Mouse (Mus musculus) embryonic fibroblast, embryonic 13.5 days (primary cell): Measurements from ENCODE around the gene D17H6S53E. TPM values are rescaled to one million over a fixed set of nuclear protein-coding genes. Genes with fewer than 3 reads are reported as not detected.

ENCODE experiments used
- H3K27ac ChIP-seq: 2 replicates; pipeline ENCODE4 v1.5.1; 2012; ENCODE audit warnings: low read length, control low read depth, inconsistent platforms; ENCODE audit not compliant: insufficient read depth
- H3K4me1 ChIP-seq: 2 replicates; pipeline ENCODE4 v1.6.1; 2011; ENCODE audit warnings: low read length; ENCODE audit not compliant: control insufficient read depth, insufficient read depth
- H3K4me3 ChIP-seq: 2 replicates; pipeline ENCODE4 v1.5.1; 2011; ENCODE audit warnings: mild to moderate bottlenecking, control low read depth, low read length; ENCODE audit not compliant: insufficient read depth
- CTCF ChIP-seq: IDR thresholded peaks from 2 replicates; pipeline ENCODE4 v1.5.1; 2011; ENCODE audit warnings: mild to moderate bottlenecking, control low read depth, low read length, moderate library complexity, borderline replicate concordance; ENCODE audit not compliant: insufficient read depth
- POLR2A ChIP-seq: IDR thresholded peaks from 2 replicates; pipeline ENCODE4 v1.6.1; 2011; ENCODE audit warnings: low read depth, mild to moderate bottlenecking, control low read depth, low read length, moderate library complexity
- polyA plus RNA-seq: library from polyadenylated mRNA; stranded (reverse); fragments of >200 nt; gene quantifications from 2 replicates; pipeline ENCODE4 v1.2.4, GENCODE M21; 2011; ENCODE audit warnings: low read depth; ENCODE audit not compliant: missing spikeins, insufficient read length

Gene D17H6S53E
- polyA plus RNA-seq, 1 experiment, result 16.1 TPM

- Histone ChIP-seq H3K27ac (no peak overlapping the region), H3K4me1 (peaks cover 3% of the 10 kb centered on the region; the same call in 1 of the 2 replicates), H3K4me3 (no peak overlapping the region)
- TF ChIP-seq POLR2A (no peak), CTCF (no peak)
Measured at GRCm38 (mm10) chr17:35175382-35175781, 49.2 kb downstream of the D17H6S53E start.

DNA sequence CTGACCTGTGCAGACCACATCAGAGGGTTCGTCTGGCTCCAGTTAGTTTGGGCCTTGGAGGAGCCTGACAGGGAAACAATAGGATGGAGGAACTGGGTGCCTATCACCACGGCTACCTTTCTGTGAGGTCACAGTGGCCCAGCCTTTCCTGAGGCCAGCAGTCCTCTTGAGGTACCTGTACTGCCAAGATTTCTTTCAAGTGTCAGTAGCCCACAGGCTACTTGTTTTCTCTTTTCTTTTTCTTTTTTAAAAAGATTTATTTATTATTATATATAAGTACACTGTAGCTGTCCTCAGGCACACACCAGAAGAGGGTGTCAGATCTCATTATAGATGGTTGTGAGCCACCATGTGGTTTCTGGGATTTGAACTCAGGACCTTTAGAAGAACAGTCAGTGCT lies 49.8 kb downstream of the D17H6S53E start, which contains the start of gene Aif1:
Gene Aif1, minus strand, starts transcription at position 101 of the 400 bp plus-strand sequence.
- peaks cover 3% of the 10 kb centered on the region; the same call in 1 of the 2 replicates for H3K4me1 ChIP-seq
- no peak within 1 kb of the TSS for H3K4me3 ChIP-seq
- H3K27ac ChIP-seq, result no peak within 1 kb of the TSS
- TF ChIP-seq CTCF (no peak), POLR2A (no peak)

Other genes with a start within 250 kb of the D17H6S53E start
- 12.3 and 16.2 TPM in 2 replicates for gene Zbtb12, start 246.9 kb upstream of the D17H6S53E start, polyA plus RNA-seq
- 0.58 TPM in 1 of 2 replicates, not detected in the other for gene Gm20547, start 244.3 kb upstream of the D17H6S53E start, polyA plus RNA-seq
- 3.0 and 6.6 TPM in 2 replicates for gene C2, start 228.1 kb upstream of the D17H6S53E start, polyA plus RNA-seq
- 84.7 and 94.2 TPM in 2 replicates for gene Ehmt2, start 227.9 kb upstream of the D17H6S53E start, polyA plus RNA-seq
- gene Slc44a4, start 211.9 kb upstream of the D17H6S53E start, polyA plus RNA-seq, result not detected in 2 replicates
- 10.0 and 11.3 TPM in 2 replicates for gene Neu1, start 195.1 kb upstream of the D17H6S53E start, polyA plus RNA-seq
- gene Hspa1b, start 167.1 kb upstream of the D17H6S53E start, polyA plus RNA-seq, result 20.9 and 36.6 TPM in 2 replicates
- not detected in 2 replicates for gene Gm20481, start 156.5 kb upstream of the D17H6S53E start, polyA plus RNA-seq
- gene Hspa1a, start 154.2 kb upstream of the D17H6S53E start, polyA plus RNA-seq, result 6.0 and 6.5 TPM in 2 replicates
- not detected in 2 replicates for gene Hspa1l, start 153.7 kb upstream of the D17H6S53E start, polyA plus RNA-seq
- 74.8 and 93.3 TPM in 2 replicates for gene Lsm2, start 144.5 kb upstream of the D17H6S53E start, polyA plus RNA-seq
- gene Vars, start 125.4 kb upstream of the D17H6S53E start, polyA plus RNA-seq, result 81.3 and 85.7 TPM in 2 replicates
- gene Vwa7, start 109.8 kb upstream of the D17H6S53E start, polyA plus RNA-seq, result 0.12 and 0.26 TPM in 2 replicates
- not detected in 2 replicates for gene Sapcd1, start 98.4 kb upstream of the D17H6S53E start, polyA plus RNA-seq
- gene Msh5, start 79.6 kb upstream of the D17H6S53E start, polyA plus RNA-seq, result 1.2 and 2.8 TPM in 2 replicates
- gene Clic1, start 76.4 kb upstream of the D17H6S53E start, polyA plus RNA-seq, result 266 and 360 TPM in 2 replicates
- 46.4 and 52.8 TPM in 2 replicates for gene Ddah2, start 67.3 kb upstream of the D17H6S53E start, polyA plus RNA-seq
- not detected in 2 replicates for gene Ly6g6c, start 61.0 kb upstream of the D17H6S53E start, polyA plus RNA-seq
- 0.22 TPM in 1 of 2 replicates, not detected in the other for gene Mpig6b, start 60.2 kb upstream of the D17H6S53E start, polyA plus RNA-seq
- not detected in 2 replicates for gene Ly6g6e, start 49.5 kb upstream of the D17H6S53E start, polyA plus RNA-seq
- gene Ly6g6d, start 48.3 kb upstream of the D17H6S53E start, polyA plus RNA-seq, result not detected in 2 replicates
- not detected in 2 replicates for gene Ly6g6f, start 40.8 kb upstream of the D17H6S53E start, polyA plus RNA-seq
- 31.8 and 33.9 TPM in 2 replicates for gene Abhd16a, start 37.1 kb upstream of the D17H6S53E start, polyA plus RNA-seq
- gene Ly6g5c, start 18.1 kb upstream of the D17H6S53E start, polyA plus RNA-seq, result not detected in 2 replicates
- 0.74 TPM in 1 of 2 replicates, not detected in the other for gene Ly6g5b, start 10.9 kb upstream of the D17H6S53E start, polyA plus RNA-seq
- 8.9 and 10.2 TPM in 2 replicates for gene Gpank1, start 4.9 kb upstream of the D17H6S53E start, polyA plus RNA-seq
- gene Csnk2b, start 4.3 kb upstream of the D17H6S53E start, polyA plus RNA-seq, result 164 and 169 TPM in 2 replicates
- gene Apom, start 5.7 kb downstream of the D17H6S53E start, polyA plus RNA-seq, result 0.48 TPM in 1 of 2 replicates, not detected in the other
- 193 and 196 TPM in 2 replicates for gene Bag6, start 8.8 kb downstream of the D17H6S53E start, polyA plus RNA-seq
- 174 and 183 TPM in 2 replicates for gene Prrc2a, start 38.5 kb downstream of the D17H6S53E start, polyA plus RNA-seq
- gene Aif1, start 49.7 kb downstream of the D17H6S53E start, polyA plus RNA-seq, result not detected in 2 replicates
- 2.5 and 3.5 TPM in 2 replicates for gene Lst1, start 62.1 kb downstream of the D17H6S53E start, polyA plus RNA-seq
- not detected in 2 replicates for gene Ltb, start 68.1 kb downstream of the D17H6S53E start, polyA plus RNA-seq
- gene Tnf, start 75.6 kb downstream of the D17H6S53E start, polyA plus RNA-seq, result 0.35 TPM in 1 of 2 replicates, not detected in the other
- gene Lta, start 79.0 kb downstream of the D17H6S53E start, polyA plus RNA-seq, result not detected in 2 replicates
- not detected in 2 replicates for gene Gm16181, start 94.5 kb downstream of the D17H6S53E start, polyA plus RNA-seq
- 2.0 and 3.7 TPM in 2 replicates for gene Atp6v1g2, start 107.3 kb downstream of the D17H6S53E start, polyA plus RNA-seq
- gene Nfkbil1, start 109.4 kb downstream of the D17H6S53E start, polyA plus RNA-seq, result 7.9 and 10.1 TPM in 2 replicates
- 182 and 227 TPM in 2 replicates for gene Ddx39b, start 115.4 kb downstream of the D17H6S53E start, polyA plus RNA-seq
- gene H2-D1, start 136.4 kb downstream of the D17H6S53E start, polyA plus RNA-seq, result 98.1 and 108 TPM in 2 replicates
- not detected in 2 replicates for gene H2-Q1, start 194.0 kb downstream of the D17H6S53E start, polyA plus RNA-seq
- not detected in 2 replicates for gene H2-Q2, start 215.9 kb downstream of the D17H6S53E start, polyA plus RNA-seq